Mouse (Mus musculus) kidney, postnatal 4 days (tissue): Measurements from ENCODE around the gene Ssh2.
"Not testable (repeated sequence)": the region's sequence is repeated elsewhere in the genome, so short reads cannot be mapped to it uniquely, and the experiment has no call there.

Experiments used
- DNase-seq, 2 experiments: peaks; one replicate each; pipeline ENCODE4 v3.0.0; 2021; ENCODE audit warnings: mixed read lengths in 2 of 2

The Ssh2 gene

GRCm38 (mm10) chr11:77235267-77235666 is 19.2 kb downstream of the Ssh2 start:
- no peak for DNase-seq

DNA sequence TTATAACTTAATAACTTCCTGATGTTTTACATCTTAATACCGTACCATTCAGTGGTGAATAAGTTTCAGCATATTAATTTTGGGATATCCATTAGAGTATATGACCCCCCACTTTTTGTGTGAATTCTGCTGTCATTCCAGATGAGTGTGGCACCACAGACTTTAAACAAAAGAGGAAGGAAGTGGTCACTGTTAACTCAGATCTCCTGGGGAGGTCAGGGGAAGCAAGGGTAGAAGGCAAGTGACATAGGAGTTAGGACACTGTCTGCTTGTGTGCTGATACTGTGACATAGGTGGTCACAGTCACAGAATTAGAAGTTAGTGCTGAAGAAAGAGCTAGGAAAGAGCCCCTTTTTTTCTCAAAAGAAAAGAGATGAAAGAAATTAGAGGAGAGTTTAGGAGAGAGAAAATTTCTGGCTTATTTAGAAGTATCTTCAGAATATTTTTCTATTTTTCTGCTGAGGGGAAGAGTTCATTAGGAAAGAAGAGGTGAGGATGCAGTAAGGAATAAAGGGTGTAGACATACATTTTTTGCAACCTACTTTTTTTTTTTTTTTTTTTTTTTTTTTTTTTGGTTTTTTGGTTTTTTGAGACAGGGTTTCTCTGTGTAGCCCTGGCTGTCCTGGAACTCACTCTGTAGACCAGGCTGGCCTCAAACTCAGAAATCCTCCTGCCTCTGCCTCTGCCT is 23.7 kb downstream of the Ssh2 start:
- DNase-seq = no peak

DNA sequence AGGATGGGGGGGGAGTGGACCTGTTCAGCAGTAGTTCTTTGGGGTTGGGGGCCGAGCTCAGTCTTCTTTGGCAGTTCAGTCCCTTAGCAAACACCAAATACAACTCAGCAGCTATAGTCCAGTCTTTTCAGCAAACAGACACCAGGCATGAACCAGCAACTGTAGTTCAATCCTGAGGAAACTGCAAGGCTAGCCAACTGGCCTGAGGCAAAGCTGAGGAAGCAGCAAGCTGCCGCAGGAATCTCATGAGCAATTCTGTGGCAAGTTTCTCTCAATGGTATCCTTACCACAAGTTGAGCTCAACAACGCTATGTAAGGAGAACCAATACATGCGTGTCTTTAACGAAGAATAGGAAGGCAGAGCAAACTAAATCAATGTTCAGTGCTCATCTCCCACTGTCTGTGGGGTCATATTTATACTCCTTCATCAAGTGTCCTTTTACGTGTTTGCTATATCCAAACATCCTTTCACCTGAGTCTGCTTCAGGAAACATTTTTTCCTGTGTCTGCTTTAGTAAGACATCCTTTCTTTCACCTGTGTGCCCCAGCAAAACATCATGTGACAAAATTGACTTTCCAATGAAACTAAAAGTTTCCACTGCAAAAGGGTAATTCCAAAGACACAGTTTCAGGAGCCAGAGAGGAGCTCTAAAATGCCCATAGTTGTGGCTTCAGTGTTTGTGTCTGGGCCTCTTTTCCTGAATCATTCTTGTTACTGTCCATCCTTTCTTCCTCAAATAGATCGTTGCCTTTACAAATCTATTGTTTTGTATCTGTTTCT is 24.6 kb downstream of the Ssh2 start:
- DNase-seq = no peak

- DNase-seq = no peak
These were observed 26.8 kb downstream of the Ssh2 start for GRCm38 (mm10) chr11:77242912-77243311.

- DNase-seq = no peak
These were observed 36.7 kb downstream of the Ssh2 start for GRCm38 (mm10) chr11:77252826-77253225.

DNA sequence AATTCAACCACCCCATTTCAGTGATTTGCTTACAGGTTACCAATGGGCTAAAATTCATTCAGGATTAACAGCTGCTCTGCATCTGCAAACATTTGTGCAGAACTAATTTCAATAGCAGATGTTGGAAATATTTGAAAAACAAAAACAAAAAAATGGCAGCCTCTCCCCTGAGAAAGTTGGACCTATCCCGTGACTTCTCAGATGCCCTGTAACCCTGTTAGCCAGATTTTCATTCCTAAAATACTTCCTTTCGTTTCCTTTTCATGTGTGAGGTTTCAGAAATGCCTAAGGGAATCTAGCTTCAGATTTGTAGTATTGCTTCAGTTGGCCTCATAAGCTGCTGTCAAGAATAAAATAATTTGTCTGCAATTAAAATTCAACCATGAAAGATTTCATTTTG is 43.4 kb downstream of the Ssh2 start:
- no peak for DNase-seq

- no peak for DNase-seq
These were observed 51.3 kb downstream of the Ssh2 start for GRCm38 (mm10) chr11:77267401-77267800.

DNA sequence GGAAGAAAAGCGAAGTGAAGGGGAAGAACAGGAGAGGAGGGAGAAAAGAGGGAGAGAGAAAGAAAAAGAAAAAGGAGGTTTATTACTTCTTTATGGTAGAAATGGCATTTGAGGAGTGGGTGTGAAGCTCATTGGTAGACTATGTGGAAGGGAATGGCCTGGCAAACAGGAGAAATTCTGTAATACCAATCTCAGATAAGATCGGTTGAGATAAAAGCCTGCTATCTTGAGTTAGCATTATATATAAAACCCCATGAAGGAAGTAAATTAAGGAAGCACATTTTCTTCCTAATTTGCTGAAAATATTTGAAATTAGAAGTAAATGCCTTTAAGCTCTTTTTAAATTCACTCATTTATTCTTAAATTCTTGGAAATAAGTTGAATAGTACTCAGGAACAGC is 59.9 kb downstream of the Ssh2 start:
- no peak for DNase-seq

- not testable (repeated sequence) for DNase-seq
These were observed 62.5 kb downstream of the Ssh2 start for GRCm38 (mm10) chr11:77278538-77278937.

GRCm38 (mm10) chr11:77280219-77280618 is 64.1 kb downstream of the Ssh2 start:
- no peak for DNase-seq

DNA sequence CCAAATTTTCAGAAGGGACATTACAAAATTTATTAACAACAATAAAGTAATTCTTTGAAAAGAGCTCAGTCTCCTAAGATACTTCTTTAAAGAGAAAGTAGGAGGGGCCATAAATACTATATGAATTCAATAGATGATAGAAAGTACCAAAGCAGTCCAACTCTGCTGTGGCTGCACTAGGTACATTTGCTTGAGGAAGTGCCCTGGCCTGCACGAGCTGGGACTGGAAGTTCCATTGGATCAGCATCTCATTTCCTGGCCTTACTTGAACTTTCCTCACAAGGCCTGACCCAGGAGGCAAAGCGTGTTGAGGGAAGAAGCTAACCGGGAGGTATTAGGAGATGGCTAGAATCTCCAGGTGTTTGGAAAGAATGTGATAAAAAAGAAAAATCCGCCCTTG is 75.4 kb downstream of the Ssh2 start:
- no peak for DNase-seq

DNA sequence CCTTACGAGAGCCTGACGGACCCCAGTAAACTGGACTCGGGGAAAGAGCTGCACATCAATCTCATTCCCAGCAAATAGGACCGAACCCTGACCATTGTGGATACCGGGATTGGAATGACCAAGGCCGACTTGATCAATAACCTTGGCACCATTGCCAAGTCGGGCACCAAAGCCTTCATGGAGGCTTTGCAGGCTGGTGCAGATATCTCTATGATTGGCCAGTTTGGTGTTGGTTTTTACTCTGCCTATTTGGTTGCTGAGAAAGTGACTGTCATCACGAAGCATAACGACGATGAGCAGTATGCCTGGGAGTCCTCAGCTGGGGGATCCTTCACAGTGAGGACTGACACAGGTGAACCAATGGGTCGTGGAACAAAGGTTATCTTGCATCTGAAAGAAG is 77.6 kb downstream of the Ssh2 start:
- not testable (repeated sequence) for DNase-seq

DNA sequence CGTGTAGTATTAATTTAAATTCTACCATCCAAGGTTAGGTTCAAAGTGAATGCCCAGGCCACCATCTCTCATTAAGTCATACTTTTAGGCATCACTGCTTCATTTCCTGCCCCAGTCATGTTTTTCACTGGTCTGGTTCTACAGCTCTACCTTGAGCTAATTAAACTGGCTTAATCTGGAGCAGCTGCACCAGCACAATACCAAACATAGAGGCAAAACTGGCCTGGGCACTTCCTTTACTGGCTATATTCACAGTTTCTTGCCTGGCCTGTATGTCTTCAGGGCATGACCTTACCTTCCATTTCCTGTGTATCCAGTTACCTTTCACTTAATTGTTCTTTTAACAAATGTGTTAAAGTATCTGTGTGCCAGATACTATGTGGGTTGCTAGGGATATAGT is 81.2 kb downstream of the Ssh2 start:
- peak in 1 of 2 experiments; percentile 6 for DNase-seq

DNA sequence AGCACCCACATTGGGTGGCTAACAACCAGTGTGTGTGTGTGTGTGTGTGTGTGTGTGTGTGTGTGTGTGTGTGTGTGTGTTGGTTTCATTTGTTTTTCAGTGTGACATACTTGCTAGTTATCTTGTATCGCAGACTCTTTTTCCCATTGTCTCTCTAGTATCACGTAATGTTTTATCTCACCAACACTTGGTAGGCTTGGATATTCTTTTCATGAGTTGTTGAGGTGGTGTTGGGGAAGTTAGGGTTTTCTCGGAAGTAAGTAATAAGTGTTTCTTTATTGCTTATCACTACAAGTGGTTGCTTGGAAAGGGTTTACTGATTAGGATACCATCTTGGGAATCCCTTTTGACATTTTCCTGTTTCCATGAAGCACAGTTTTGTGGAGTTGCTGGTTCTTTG is 91.1 kb downstream of the Ssh2 start:
- no peak for DNase-seq

- peak; percentile 21 to 25 for DNase-seq
These were observed 92.4 kb downstream of the Ssh2 start for GRCm38 (mm10) chr11:77308533-77308932.

- DNase-seq = peak in 1 of 2 experiments; percentile 9
These were observed 101.8 kb downstream of the Ssh2 start for GRCm38 (mm10) chr11:77317721-77318477.

DNA sequence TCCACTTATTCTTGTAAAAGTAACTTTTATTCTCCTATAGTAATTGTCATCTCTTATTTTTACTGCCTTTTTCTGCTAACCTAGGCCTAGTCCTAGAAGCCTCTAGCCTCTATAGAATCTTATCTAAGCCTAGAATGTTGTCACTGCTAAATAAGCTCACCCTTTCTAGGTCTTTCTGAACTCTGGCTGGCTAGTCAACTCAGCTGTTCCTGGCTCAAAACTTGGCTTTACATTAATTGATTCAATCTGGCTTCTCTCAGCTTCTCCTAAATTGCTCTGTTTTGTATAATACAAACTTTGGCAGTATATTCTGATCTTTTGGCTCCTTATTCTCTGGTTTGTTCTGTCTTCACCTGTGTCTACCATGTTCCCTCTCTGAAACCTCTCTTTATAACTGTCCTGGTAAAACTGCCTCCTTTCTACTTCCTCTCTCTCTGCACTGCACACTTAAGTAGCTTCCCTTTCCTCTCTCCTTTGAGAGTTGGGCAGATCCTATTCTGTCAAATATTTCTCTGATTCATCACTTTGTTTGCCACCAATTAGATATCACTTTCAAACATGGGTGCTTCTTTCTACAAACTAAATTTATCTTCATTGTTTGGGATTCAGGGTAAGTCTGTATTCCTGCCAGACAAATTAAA is 102.5 kb downstream of the Ssh2 start:
- DNase-seq = no peak

GRCm38 (mm10) chr11:77321214-77321613 is 105.1 kb downstream of the Ssh2 start:
- no peak for DNase-seq

DNA sequence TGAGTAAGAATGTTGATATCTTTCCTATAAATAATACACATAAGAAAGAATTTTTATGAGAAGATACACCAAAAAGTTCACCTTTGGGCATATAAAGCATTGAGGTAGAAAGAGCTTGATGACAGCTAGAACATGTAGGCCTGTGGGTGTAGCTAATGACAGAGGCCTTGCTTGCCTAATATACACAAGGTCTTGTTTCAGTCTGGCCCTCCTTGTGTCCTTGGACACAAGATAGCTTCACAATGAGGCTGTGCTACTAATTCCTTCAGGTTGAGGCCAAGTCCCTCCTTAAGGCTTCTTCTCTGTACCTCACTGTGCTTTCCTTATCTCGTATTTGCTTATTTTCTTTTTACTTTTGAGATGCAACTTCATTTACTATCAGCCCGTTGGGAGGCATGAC is 114.4 kb downstream of the Ssh2 start:
- no peak for DNase-seq

DNA sequence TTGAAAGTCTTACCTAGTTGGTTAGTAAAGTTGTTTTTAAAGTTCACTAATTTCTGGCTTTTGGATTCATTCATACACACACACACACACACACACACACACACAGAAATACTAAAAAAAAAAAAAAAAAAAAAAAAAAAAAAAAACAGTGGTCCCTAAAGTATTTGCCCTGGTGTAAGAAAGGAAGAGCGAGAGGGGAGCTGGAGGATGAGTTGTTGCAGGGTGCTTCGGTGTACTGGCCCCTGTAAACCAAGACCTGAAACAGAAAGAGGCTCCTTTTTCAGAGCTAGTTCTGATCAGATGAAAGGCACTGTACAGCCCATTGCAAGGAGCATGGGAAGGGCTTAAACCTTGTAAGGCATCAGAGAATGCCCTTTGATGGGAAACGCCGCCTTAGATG is 131.2 kb downstream of the Ssh2 start:
- no peak for DNase-seq

GRCm38 (mm10) chr11:77348142-77348741 is 132.2 kb downstream of the Ssh2 start:
- DNase-seq = peak; percentile 92 to 95

DNA sequence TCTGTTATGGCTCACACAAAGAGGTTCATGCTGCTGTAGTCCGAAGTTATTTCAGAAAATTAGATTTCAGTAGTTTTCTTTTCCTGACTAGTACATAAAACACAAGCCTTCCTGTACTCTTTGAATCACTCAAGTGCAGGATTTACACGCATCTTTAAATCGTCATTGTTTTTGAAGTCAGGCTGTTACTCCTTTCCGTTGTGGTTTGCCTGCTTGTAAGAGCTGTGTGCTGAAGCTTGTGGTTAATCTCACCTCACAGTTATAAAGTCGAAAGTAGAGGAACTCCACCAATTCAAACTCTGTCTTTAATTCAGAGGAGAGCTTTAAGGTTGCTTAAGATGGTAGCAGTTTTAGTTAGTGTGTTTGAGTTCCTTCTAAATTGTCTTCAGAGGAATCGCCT is 132.9 kb downstream of the Ssh2 start:
- DNase-seq = no peak

DNA sequence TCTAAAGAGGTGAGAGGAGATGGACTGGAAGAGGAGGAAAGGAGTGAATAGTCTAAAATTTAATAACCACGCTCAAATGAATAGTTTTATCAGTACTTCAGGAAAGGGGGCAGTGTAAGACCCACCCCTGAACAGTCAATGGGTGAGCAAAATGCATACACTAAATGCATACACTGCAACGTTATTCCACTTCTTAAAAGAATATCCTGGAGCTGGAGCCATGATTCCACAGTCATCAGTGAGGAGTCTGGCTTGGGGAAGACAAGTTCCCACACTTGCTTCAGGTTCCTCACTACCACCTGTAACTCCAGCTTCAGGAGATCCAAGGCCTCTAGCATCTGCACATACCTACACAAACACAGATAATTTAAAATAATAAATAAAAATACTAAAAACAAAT is 133.6 kb downstream of the Ssh2 start:
- no peak for DNase-seq
